Comparison of ENCODE assay signal across 19 mouse cellular contexts in genomic region chr3:61073806-61074205, GRCm38 (mm10).
"Had no signal": no experiment of that assay in that cellular context is flagged by ENCODE, and none has a peak within 500 bp of the region (broad histone marks: within the 10 kb centered on the region; RNA-seq: fewer than 3 reads in every experiment).

No protein-coding gene starts in this region.

- H3K4me3 ChIP-seq: midbrain, embryonic 10.5 days; midbrain, embryonic 12.5 days; myocyte; neural tube, embryonic 13.5 days; neural tube, embryonic 15.5 days; stomach, embryonic 15.5 days had no signal

- H3K4me1 ChIP-seq: midbrain, embryonic 10.5 days; midbrain, embryonic 12.5 days; neural tube, embryonic 13.5 days; neural tube, embryonic 15.5 days; stomach, embryonic 15.5 days had no signal

- H3K27ac ChIP-seq: liver, embryonic 14.5 days; midbrain, embryonic 10.5 days; midbrain, embryonic 12.5 days; neural tube, embryonic 13.5 days; neural tube, embryonic 15.5 days; stomach, embryonic 15.5 days; stomach, postnatal 0 days had no signal

- H3K27me3 ChIP-seq: midbrain, embryonic 12.5 days; neural tube, embryonic 13.5 days; neural tube, embryonic 15.5 days; stomach, embryonic 15.5 days had no signal

- DNase-seq: lung, adult 18-20 months; lung, embryonic 14.5 days; lung, postnatal 10 days; lung, postnatal 4 days; midbrain, embryonic 14.5 days; retina, postnatal 1 day; right cerebral cortex, adult 18-20 months; right cerebral cortex, postnatal 25 days; thymus, adult 2 months; thymus, postnatal 25 days; thymus, postnatal 4 days had no signal

- H3K36me3 ChIP-seq: midbrain, embryonic 10.5 days; midbrain, embryonic 12.5 days; neural tube, embryonic 13.5 days; neural tube, embryonic 15.5 days; stomach, embryonic 15.5 days had no signal

- H3K9me3 ChIP-seq: midbrain, embryonic 10.5 days; midbrain, embryonic 12.5 days; neural tube, embryonic 13.5 days; neural tube, embryonic 15.5 days; stomach, embryonic 15.5 days had no signal
